ENCODE assay signal across 1 mouse cellular context in the genomic region with DNA sequence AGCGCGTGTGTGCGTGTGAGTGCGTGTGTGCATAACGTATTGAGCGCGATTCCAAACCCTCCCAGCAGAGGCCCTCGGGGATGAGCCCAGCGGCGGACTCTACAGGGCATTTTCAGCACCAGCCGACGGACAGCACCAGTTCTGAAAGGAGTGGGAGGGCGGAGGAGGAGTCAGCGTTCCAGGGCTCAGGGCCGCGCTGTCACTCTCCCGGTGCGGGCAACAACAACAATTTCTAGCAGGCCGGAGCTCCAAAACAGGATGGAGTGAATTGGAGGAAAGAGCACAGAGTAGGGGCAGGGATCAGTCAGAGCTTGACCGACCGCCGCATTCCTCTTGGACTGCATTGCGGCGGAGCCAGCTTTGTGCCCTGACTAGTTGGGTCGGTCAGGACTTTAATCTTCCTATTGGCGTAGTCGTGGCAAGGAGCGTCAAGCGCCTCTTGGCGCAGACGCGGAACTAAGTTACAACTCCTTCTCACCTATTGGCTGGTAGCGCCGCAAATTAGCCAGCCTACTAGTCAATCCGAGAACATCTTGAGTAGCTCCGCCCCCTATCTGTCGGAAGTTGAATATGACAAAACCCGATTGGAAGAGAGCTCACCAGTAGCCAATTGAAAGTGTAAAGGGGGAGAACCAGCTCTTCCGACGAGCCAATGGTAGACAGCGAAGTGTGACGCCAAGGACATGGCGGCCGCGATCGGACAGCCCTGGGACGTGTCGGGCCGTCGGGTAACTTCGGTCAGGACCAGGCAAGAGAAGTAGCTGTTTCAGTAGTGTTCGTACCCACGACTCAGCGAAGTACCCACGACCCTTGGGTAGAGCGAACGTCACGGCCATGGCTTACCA.
TF ChIP-seq lines count a peak whose summit lies in the region.

A gene (plus strand): TSS at position 655 of the 845 bp plus-strand sequence.

TF ChIP-seq in C2C12, 6 proteins besides CTCF, POLR2A, EP300 and RAD21 (continued from another document):
- no peak for TF ChIP-seq MYOG (IDR thresholded peaks at IDR 0.05; ENCODE audit: control insufficient read depth, extremely low read depth, insufficient read length)
